Mouse (Mus musculus) lung, postnatal 0 days (tissue): ENCODE measurements around the gene Olfr110.
"Not testable (repeated sequence)": the region's sequence is repeated elsewhere in the genome, so short reads cannot be mapped to it uniquely, and the experiment has no call there.

Experiments
- CTCF ChIP-seq: IDR thresholded peaks from 2 replicates; pipeline ENCODE4 v1.5.1; 2016; ENCODE audit warnings: antibody characterized with exemption, mild to moderate bottlenecking
- EP300 ChIP-seq: IDR thresholded peaks from 2 replicates; pipeline ENCODE4 v1.6.1; 2016; ENCODE audit warnings: antibody characterized with exemption, mild to moderate bottlenecking, control low read depth

- not testable (repeated sequence) for TF ChIP-seq CTCF, EP300
Observed at GRCm38 (mm10) chr17:37525427-37525826, 33.2 kb downstream of the Olfr110 start.
